Mouse (Mus musculus) adrenal gland, postnatal 4 days (tissue): ENCODE results near the gene Sin3b. TPM values are rescaled to one million over a fixed set of nuclear protein-coding genes. Genes with fewer than 3 reads are reported as not detected.
"Not testable (repeated sequence)": the region's sequence is repeated elsewhere in the genome, so short reads cannot be mapped to it uniquely, and the experiment has no call there.

Experiments
- DNase-seq, 2 experiments: peaks; one replicate each; pipeline ENCODE4 v3.0.0; 2021 to 2022; ENCODE audit warnings: low spot score in 2 of 2, mixed read lengths in 2 of 2
- long read RNA-seq, 2 experiments: library from polyadenylated mRNA; stranded (forward); transcript quantifications; one replicate each; pipeline ENCODE4 v2.0.0; 2021
- total RNA-seq, 2 experiments: library from RNA; stranded (reverse); gene quantifications; 2 replicates each; pipeline ENCODE4 v1.2.3; 2021

Sin3b gene
- 100 to 1,000 TPM; 262 to 266 TPM for total RNA-seq
- long read RNA-seq, experiment 1, full-length matches to known transcripts, result 122 of 215 reads
- long read RNA-seq, experiment 1, partial matches to known transcripts, result 86 of 215 reads
- long read RNA-seq, experiment 1, other reads (novel, unspliced or antisense), result 7 of 215 reads
- long read RNA-seq, experiment 2, full-length matches to known transcripts, result 155 of 199 reads
- long read RNA-seq, experiment 2, partial matches to known transcripts, result 36 of 199 reads
- long read RNA-seq, experiment 2, other reads (novel, unspliced or antisense), result 8 of 199 reads

GRCm38 (mm10) chr8:72722769-72723650, at the start of gene Sin3b:
Gene Sin3b, plus strand, starts transcription at chr8:72723285.
- DNase-seq, result peak; percentile 92 to 95

GRCm38 (mm10) chr8:72674184-72674583, 48.9 kb upstream of the Sin3b start:
- no peak for DNase-seq

- DNase-seq, result no peak
Measured at GRCm38 (mm10) chr8:72676436-72676835, 46.6 kb upstream of the Sin3b start.

GRCm38 (mm10) chr8:72676844-72677243, 46.2 kb upstream of the Sin3b start:
- not testable (repeated sequence) for DNase-seq

- no peak for DNase-seq
Measured at GRCm38 (mm10) chr8:72677331-72677730, 45.8 kb upstream of the Sin3b start.

GRCm38 (mm10) chr8:72680133-72680532, 43.0 kb upstream of the Sin3b start:
- peak in 1 of 2 experiments; percentile 12 for DNase-seq

- DNase-seq, result no peak
Measured at GRCm38 (mm10) chr8:72682051-72682687, 40.9 kb upstream of the Sin3b start.

GRCm38 (mm10) chr8:72683010-72683521, 40.0 kb upstream of the Sin3b start:
- no peak for DNase-seq

- not testable (repeated sequence) for DNase-seq
Measured at GRCm38 (mm10) chr8:72683572-72684099, 39.4 kb upstream of the Sin3b start.

- no peak for DNase-seq
Measured at GRCm38 (mm10) chr8:72698349-72698926, 24.6 kb upstream of the Sin3b start.

- no peak for DNase-seq
Measured at GRCm38 (mm10) chr8:72712569-72712968, 10.5 kb upstream of the Sin3b start.

- DNase-seq, result no peak
Measured at GRCm38 (mm10) chr8:72716594-72716993, 6.5 kb upstream of the Sin3b start.

GRCm38 (mm10) chr8:72720541-72720940, 2.5 kb upstream of the Sin3b start:
- DNase-seq, result no peak

- DNase-seq, result no peak
Measured at GRCm38 (mm10) chr8:72723651-72724001, 541 bp downstream of the Sin3b start.

- no peak for DNase-seq
Measured at GRCm38 (mm10) chr8:72728636-72729035, 5.6 kb downstream of the Sin3b start.

GRCm38 (mm10) chr8:72735001-72735400, 11.9 kb downstream of the Sin3b start:
- no peak for DNase-seq

- no peak for DNase-seq
Measured at GRCm38 (mm10) chr8:72736868-72737267, 13.8 kb downstream of the Sin3b start.

- DNase-seq, result no peak
Measured at GRCm38 (mm10) chr8:72746061-72746460, 23.0 kb downstream of the Sin3b start.

GRCm38 (mm10) chr8:72749846-72750245, 26.8 kb downstream of the Sin3b start:
- no peak for DNase-seq

GRCm38 (mm10) chr8:72750266-72750665, 27.2 kb downstream of the Sin3b start:
- no peak for DNase-seq

- DNase-seq, result peak; percentile 1
Measured at GRCm38 (mm10) chr8:72751126-72751525, 28.0 kb downstream of the Sin3b start.
